ENCODE assay signal across 23 mouse cellular contexts in the genomic region with DNA sequence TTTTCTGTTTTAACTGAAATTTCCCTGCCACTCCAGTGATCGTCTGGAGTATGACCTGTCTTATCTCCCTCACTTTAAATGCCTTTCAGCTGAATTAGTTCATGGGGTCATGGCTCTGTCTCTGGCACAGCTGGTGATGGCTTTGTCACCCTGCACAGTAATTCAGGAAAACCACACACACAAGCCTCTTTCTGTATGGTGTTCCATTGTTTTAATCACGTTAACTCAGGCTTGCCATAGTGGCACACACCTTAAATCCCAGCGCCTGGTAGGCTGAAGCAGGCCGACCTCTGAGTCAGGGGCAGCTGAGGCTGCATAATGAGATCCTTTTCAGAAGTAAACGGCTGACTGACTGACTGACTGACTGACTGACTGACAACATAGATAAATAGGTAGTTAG.
A peak's percentile ranks its signal among the peaks of the same experiment; 100 is the strongest.
DNase-seq lines count a peak whose midpoint lies in the region; ATAC-seq and TF ChIP-seq lines count a peak whose summit lies in the region.
"Had no signal": no experiment of that assay in that cellular context is flagged by ENCODE, and none has a peak within 500 bp of the region (broad histone marks: within the 10 kb centered on the region; RNA-seq: fewer than 3 reads in every experiment).

No protein-coding gene starts in this region.

- peak overlapping the region; percentile 81 for H3K27ac ChIP-seq in heart, embryonic 12.5 days (ENCODE audit: poor library complexity, severe bottlenecking)
- peak overlapping the region; percentile 81 for H3K27ac ChIP-seq in heart, postnatal 0 days (ENCODE audit: low read depth)
- peak overlapping the region; percentile 35 for H3K27ac ChIP-seq in liver, embryonic 13.5 days
- no peak overlapping the region for H3K27ac ChIP-seq in liver, embryonic 11.5 days (ENCODE audit: low read depth, low read length)
- peak overlapping the region; percentile 74 for H3K27ac ChIP-seq in liver, postnatal 0 days (ENCODE audit: low read depth)
- H3K27ac ChIP-seq: embryonic facial prominence, embryonic 15.5 days; forebrain, embryonic 12.5 days; hindbrain, embryonic 15.5 days; limb, embryonic 13.5 days had no signal

- intact Hi-C loops in heart, postnatal 36 days (cut with DNase I) = loop anchor here (5.0 kb wide), 1 partner anchor 89 kb away; no protein-coding TSS in a partner anchor

- H3K9ac ChIP-seq in heart, embryonic 12.5 days = no peak overlapping the region
- H3K9ac ChIP-seq in heart, postnatal 0 days (replicated peaks; ENCODE audit: low read depth, low read length) = no peak overlapping the region
- H3K9ac ChIP-seq in liver, embryonic 13.5 days = no peak overlapping the region
- no peak overlapping the region for H3K9ac ChIP-seq in liver, embryonic 11.5 days (ENCODE audit: low read depth, low read length)
- no peak overlapping the region for H3K9ac ChIP-seq in liver, postnatal 0 days (replicated peaks)
- H3K9ac ChIP-seq: embryonic facial prominence, embryonic 15.5 days; forebrain, embryonic 12.5 days; forebrain, postnatal 0 days; hindbrain, embryonic 15.5 days; limb, embryonic 13.5 days had no signal

- TF ChIP-seq CTCF in heart, postnatal 0 days (IDR thresholded peaks at IDR 0.05; ENCODE audit: low read depth) = no peak
- no peak for TF ChIP-seq CTCF in liver, postnatal 0 days (IDR thresholded peaks at IDR 0.05; ENCODE audit: low read depth)

- peaks cover 31% of the 10 kb centered on the region for H3K36me3 ChIP-seq in heart, embryonic 12.5 days
- H3K36me3 ChIP-seq in heart, postnatal 0 days (replicated peaks; ENCODE audit: control insufficient read depth, insufficient read depth, low read length) = peaks cover 31% of the 10 kb centered on the region; the same call in 1 of the 2 replicates
- H3K36me3 ChIP-seq in liver, embryonic 13.5 days = peaks cover 65% of the 10 kb centered on the region
- H3K36me3 ChIP-seq in liver, embryonic 11.5 days (ENCODE audit: control insufficient read depth, insufficient read depth, low read length) = peaks cover 7% of the 10 kb centered on the region; the same call in 1 of the 2 replicates
- peaks cover 48% of the 10 kb centered on the region for H3K36me3 ChIP-seq in liver, postnatal 0 days (replicated peaks; ENCODE audit: insufficient read depth, low read length)

- no peaks in the 10 kb centered on the region for H3K9me3 ChIP-seq in heart, embryonic 12.5 days (replicated peaks)
- H3K9me3 ChIP-seq in heart, postnatal 0 days (replicated peaks; ENCODE audit: control insufficient read depth, low read length) = no peaks in the 10 kb centered on the region
- H3K9me3 ChIP-seq in liver, embryonic 13.5 days (replicated peaks) = no peaks in the 10 kb centered on the region
- H3K9me3 ChIP-seq in liver, embryonic 11.5 days (ENCODE audit: control insufficient read depth, low read length) = no peaks in the 10 kb centered on the region
- no peaks in the 10 kb centered on the region for H3K9me3 ChIP-seq in liver, postnatal 0 days (ENCODE audit: low read length)
- H3K9me3 ChIP-seq: embryonic facial prominence, embryonic 15.5 days; forebrain, embryonic 12.5 days; hindbrain, embryonic 15.5 days; limb, embryonic 13.5 days had no signal

- H3K4me1 ChIP-seq in heart, embryonic 12.5 days (replicated peaks) = peaks cover 32% of the 10 kb centered on the region
- peaks cover 17% of the 10 kb centered on the region for H3K4me1 ChIP-seq in heart, postnatal 0 days (ENCODE audit: control insufficient read depth, insufficient read depth)
- H3K4me1 ChIP-seq in liver, embryonic 13.5 days (replicated peaks) = peaks cover 45% of the 10 kb centered on the region
- H3K4me1 ChIP-seq in liver, embryonic 11.5 days (replicated peaks; ENCODE audit: control insufficient read depth, insufficient read depth, low read length) = peaks cover 27% of the 10 kb centered on the region
- peaks cover 32% of the 10 kb centered on the region for H3K4me1 ChIP-seq in liver, postnatal 0 days (ENCODE audit: insufficient read depth)

- WGBS in heart, embryonic 12.5 days = 56% methylated on average over 5 of the region's 5 CpGs
- WGBS in heart, postnatal 0 days = 52% methylated on average over 5 of the region's 5 CpGs
- 52% methylated on average over 5 of the region's 5 CpGs for WGBS in liver, embryonic 13.5 days (ENCODE audit: insufficient replicate concordance)
- 72% methylated on average over 5 of the region's 5 CpGs for WGBS in liver, embryonic 11.5 days
- WGBS in liver, postnatal 0 days (ENCODE audit: insufficient replicate concordance) = 73% methylated on average over 5 of the region's 5 CpGs

- TF ChIP-seq EP300 in heart, postnatal 0 days (IDR thresholded peaks at IDR 0.05; ENCODE audit: low read depth) = no peak
- no peak for TF ChIP-seq EP300 in liver, postnatal 0 days (IDR thresholded peaks at IDR 0.05; ENCODE audit: low read depth)

- H3K27me3 ChIP-seq in heart, embryonic 12.5 days (replicated peaks) = no peaks in the 10 kb centered on the region
- H3K27me3 ChIP-seq in heart, postnatal 0 days (ENCODE audit: control insufficient read depth, insufficient read depth, low read length) = no peaks in the 10 kb centered on the region
- H3K27me3 ChIP-seq in liver, embryonic 13.5 days = 0 out of 2 replicates have a peak, but pooled peaks cover 3% of the 10 kb centered on the region
- H3K27me3 ChIP-seq in liver, embryonic 11.5 days (replicated peaks; ENCODE audit: control insufficient read depth, insufficient read depth, low read length) = no peaks in the 10 kb centered on the region
- H3K27me3 ChIP-seq in liver, postnatal 0 days (ENCODE audit: insufficient read depth, low read length) = no peaks in the 10 kb centered on the region
- H3K27me3 ChIP-seq: embryonic facial prominence, embryonic 15.5 days; forebrain, embryonic 12.5 days; hindbrain, embryonic 15.5 days; limb, embryonic 13.5 days had no signal

- ATAC-seq in heart, embryonic 12.5 days (ENCODE audit: insufficient number of reproducible peaks, low FRiP score) = no peak; the same call in 1 of the 2 replicates
- peak; percentile 24; the same call in 1 of the 2 replicates for ATAC-seq in heart, postnatal 0 days (ENCODE audit: insufficient read depth, low read depth)
- ATAC-seq in liver, embryonic 13.5 days (ENCODE audit: low read depth) = no peak
- ATAC-seq in liver, embryonic 11.5 days (replicated peaks; ENCODE audit: low FRiP score) = no peak
- no peak for ATAC-seq in liver, postnatal 0 days
- ATAC-seq: forebrain, postnatal 0 days; inflammation-experienced regulatory T-cells, adult 6 months had no signal

- H3K4me3 ChIP-seq in heart, embryonic 12.5 days = no peak overlapping the region
- H3K4me3 ChIP-seq in heart, postnatal 0 days (ENCODE audit: low read depth, low read length) = no peak overlapping the region
- H3K4me3 ChIP-seq in liver, embryonic 13.5 days (replicated peaks) = no peak overlapping the region
- no peak overlapping the region for H3K4me3 ChIP-seq in liver, embryonic 11.5 days (ENCODE audit: low read depth, low read length)
- no peak overlapping the region for H3K4me3 ChIP-seq in liver, postnatal 0 days (ENCODE audit: low read depth, low read length)
- H3K4me3 ChIP-seq: embryonic facial prominence, embryonic 15.5 days; forebrain, embryonic 12.5 days; hindbrain, embryonic 15.5 days; limb, embryonic 13.5 days had no signal

- no peak overlapping the region for H3K4me2 ChIP-seq in heart, embryonic 12.5 days
- no peak overlapping the region for H3K4me2 ChIP-seq in heart, postnatal 0 days (ENCODE audit: low read depth, low read length)
- no peak overlapping the region for H3K4me2 ChIP-seq in liver, embryonic 13.5 days
- H3K4me2 ChIP-seq in liver, embryonic 11.5 days = no peak overlapping the region
- H3K4me2 ChIP-seq in liver, postnatal 0 days (ENCODE audit: low read depth, low read length) = no peak overlapping the region
- H3K4me2 ChIP-seq: embryonic facial prominence, embryonic 15.5 days; forebrain, embryonic 12.5 days; hindbrain, embryonic 15.5 days; limb, embryonic 13.5 days had no signal

- no peak for DNase-seq in heart, adult 8-10 months (ENCODE audit: low spot score)
- no peak for DNase-seq in heart, postnatal 0 days (ENCODE audit: low spot score)
- DNase-seq in heart, postnatal 36 days = no peak
- no peak for DNase-seq in liver, embryonic 13.5 days
- no peak for DNase-seq in liver, embryonic 11.5 days (ENCODE audit: low spot score)
- DNase-seq in liver, postnatal 0 days = no peak
- DNase-seq: adrenal gland, postnatal 25 days; B cell, adult 2 months; cerebellum, adult 2 months; cerebellum, postnatal 14 days; forebrain, postnatal 0 days; kidney, postnatal 4 days; lung, adult 18-20 months; lung, postnatal 10 days; midbrain, embryonic 14.5 days; thymus, adult 2 months; thymus, postnatal 36 days had no signal
